Mouse (Mus musculus) testis, postnatal 10 days (tissue): Measurements from ENCODE around the gene Tgfb3.

ENCODE experiments used
- DNase-seq: peaks from one replicate; pipeline ENCODE4 v3.0.0; 2021; ENCODE audit warnings: low spot score

Tgfb3 gene

GRCm38 (mm10) chr12:86079202-86079667 is 394 bp upstream of the Tgfb3 start:
- DNase-seq = peak; percentile 95

- DNase-seq = no peak
Observed at GRCm38 (mm10) chr12:86078176-86078552, 677 bp downstream of the Tgfb3 start.

- DNase-seq = peak; percentile 51
Observed at GRCm38 (mm10) chr12:86077736-86078135, 1.1 kb downstream of the Tgfb3 start.

- DNase-seq = no peak
Observed at GRCm38 (mm10) chr12:86077322-86077721, 1.5 kb downstream of the Tgfb3 start.

GRCm38 (mm10) chr12:86076321-86076901 is 2.4 kb downstream of the Tgfb3 start:
- peak; percentile 63 for DNase-seq

GRCm38 (mm10) chr12:86075358-86075757 is 3.5 kb downstream of the Tgfb3 start:
- no peak for DNase-seq

- DNase-seq = no peak
Observed at GRCm38 (mm10) chr12:86074681-86075080, 4.2 kb downstream of the Tgfb3 start.

GRCm38 (mm10) chr12:86071432-86071831 is 7.4 kb downstream of the Tgfb3 start:
- DNase-seq = no peak

GRCm38 (mm10) chr12:86064796-86065195 is 14.0 kb downstream of the Tgfb3 start:
- DNase-seq = no peak

- no peak for DNase-seq
Observed at GRCm38 (mm10) chr12:86059341-86059740, 19.5 kb downstream of the Tgfb3 start.

GRCm38 (mm10) chr12:86057516-86057915 is 21.3 kb downstream of the Tgfb3 start:
- no peak for DNase-seq

- DNase-seq = no peak
Observed at GRCm38 (mm10) chr12:86056976-86057375, 21.9 kb downstream of the Tgfb3 start.

- no peak for DNase-seq
Observed at GRCm38 (mm10) chr12:86055306-86055705, 23.5 kb downstream of the Tgfb3 start.

GRCm38 (mm10) chr12:86051477-86051876 is 27.4 kb downstream of the Tgfb3 start:
- DNase-seq = no peak

- no peak for DNase-seq
Observed at GRCm38 (mm10) chr12:86049813-86050212, 29.0 kb downstream of the Tgfb3 start.

- DNase-seq = no peak
Observed at GRCm38 (mm10) chr12:86047376-86047775, 31.5 kb downstream of the Tgfb3 start.

GRCm38 (mm10) chr12:86046776-86047175 is 32.1 kb downstream of the Tgfb3 start:
- no peak for DNase-seq

- no peak for DNase-seq
Observed at GRCm38 (mm10) chr12:86046141-86046540, 32.7 kb downstream of the Tgfb3 start.

GRCm38 (mm10) chr12:86039751-86040150 is 39.1 kb downstream of the Tgfb3 start:
- no peak for DNase-seq

- DNase-seq = no peak
Observed at GRCm38 (mm10) chr12:86039078-86039477, 39.8 kb downstream of the Tgfb3 start.

GRCm38 (mm10) chr12:86037235-86037921 is 41.5 kb downstream of the Tgfb3 start:
- no peak for DNase-seq

GRCm38 (mm10) chr12:86036368-86037166 is 42.3 kb downstream of the Tgfb3 start:
- no peak for DNase-seq

GRCm38 (mm10) chr12:86035586-86035985 is 43.3 kb downstream of the Tgfb3 start:
- no peak for DNase-seq
